Mouse (Mus musculus) adrenal gland, adult 2 months (tissue): Measurements from ENCODE around the gene Zfp706. TPM values are rescaled to one million over a fixed set of nuclear protein-coding genes. Genes with fewer than 3 reads are reported as not detected.

Experiments used
- DNase-seq: peaks from one replicate; pipeline ENCODE4 v3.0.0; 2021
- long read RNA-seq: library from polyadenylated mRNA; stranded (forward); transcript quantifications from one replicate; pipeline ENCODE4 v2.0.0, GENCODE M21; 2021
- polyA plus RNA-seq: library from polyadenylated mRNA; depleted of rRNA; stranded (reverse); fragments of >200 nt; gene quantifications from 2 replicates; pipeline ENCODE4 v1.2.3, GENCODE M21; 2012; rRNA removed
- total RNA-seq, 2 experiments: library from RNA; stranded (reverse); gene quantifications; 2 replicates each; pipeline ENCODE4 v1.2.3; 2021

Gene Zfp706
- total RNA-seq = 100 to 1,000 TPM; 216 to 247 TPM
- polyA plus RNA-seq = 26.2 and 46.3 TPM in 2 replicates
- long read RNA-seq, full-length matches to known transcripts = 234 of 238 reads
- long read RNA-seq, partial matches to known transcripts = 1 of 238 reads
- long read RNA-seq, other reads (novel, unspliced or antisense) = 3 of 238 reads

- peak; percentile 99 for DNase-seq
Observed at GRCm38 (mm10) chr15:37007233-37007958, at the start of gene Zfp706. TSS of gene Zfp706 (minus strand) at chr15:37007773.

GRCm38 (mm10) chr15:37054582-37054981 is 47.0 kb upstream of the Zfp706 start:
- no peak for DNase-seq

- DNase-seq = no peak
Observed at GRCm38 (mm10) chr15:37053085-37053762, 45.7 kb upstream of the Zfp706 start.

GRCm38 (mm10) chr15:37047403-37047802 is 39.8 kb upstream of the Zfp706 start:
- DNase-seq = no peak

DNA sequence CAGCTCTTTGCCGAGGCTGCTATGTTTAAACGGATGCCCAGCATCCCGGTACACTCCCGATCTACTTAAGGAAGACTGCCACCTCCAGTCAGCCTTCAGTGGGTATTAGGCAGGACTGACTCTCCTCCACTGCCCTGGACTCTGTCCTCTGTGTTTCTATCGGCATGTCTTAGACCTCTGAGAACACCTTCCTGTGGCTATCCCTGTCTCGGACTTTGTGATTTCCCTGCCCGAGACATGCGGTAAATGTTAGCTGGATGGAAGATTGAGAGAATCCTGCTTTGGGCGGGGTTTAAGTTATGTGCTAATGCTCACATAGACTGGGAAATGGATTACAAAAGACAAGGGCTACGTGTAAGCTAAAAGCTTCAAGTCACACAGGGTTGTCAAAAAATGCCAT is 39.0 kb upstream of the Zfp706 start:
- no peak for DNase-seq

DNA sequence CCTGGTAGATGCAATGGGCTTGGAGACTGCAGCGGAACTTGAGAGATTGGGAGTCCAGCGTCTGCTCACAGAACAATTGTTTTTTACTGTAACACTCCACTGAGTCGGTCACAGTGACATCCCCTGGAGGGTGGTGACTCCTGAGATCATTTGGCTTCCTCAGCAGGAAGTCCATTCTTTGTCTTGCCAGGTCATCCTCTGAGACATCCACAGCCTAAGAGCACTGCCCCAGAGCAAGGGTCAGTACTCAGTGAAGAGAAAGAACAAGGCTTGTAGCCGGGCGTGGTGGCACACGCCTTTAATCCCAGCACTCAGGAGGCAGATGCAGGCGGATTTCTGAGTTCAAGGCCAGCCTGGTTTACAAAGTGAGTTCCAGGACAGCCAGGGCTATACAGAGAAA is 38.6 kb upstream of the Zfp706 start:
- DNase-seq = no peak

- DNase-seq = no peak
Observed at GRCm38 (mm10) chr15:37045456-37045855, 37.9 kb upstream of the Zfp706 start.

DNA sequence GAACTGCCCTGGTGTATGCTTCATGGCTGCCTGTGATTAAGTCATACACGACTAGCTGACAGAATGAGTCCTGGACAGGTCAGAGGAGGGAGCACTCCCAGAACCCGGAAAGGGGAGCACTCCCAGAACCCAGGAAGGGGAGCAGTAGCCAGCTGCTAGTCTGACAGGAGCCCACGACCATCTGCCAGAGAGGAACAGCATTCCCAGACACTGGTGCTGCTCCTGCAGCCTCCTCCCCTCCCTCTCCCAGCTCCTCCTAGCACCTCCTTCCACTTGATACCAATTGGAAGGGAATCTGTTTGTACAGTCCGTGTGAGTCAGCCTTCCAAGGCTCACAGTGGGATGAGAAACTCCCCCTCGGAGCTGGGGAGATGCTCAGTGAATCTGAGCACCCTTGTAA is 35.0 kb upstream of the Zfp706 start:
- DNase-seq = no peak

- DNase-seq = peak; percentile 45
Observed at GRCm38 (mm10) chr15:37041214-37041613, 33.6 kb upstream of the Zfp706 start.

GRCm38 (mm10) chr15:37038666-37039065 is 31.1 kb upstream of the Zfp706 start:
- DNase-seq = no peak

- no peak for DNase-seq
Observed at GRCm38 (mm10) chr15:37037704-37038103, 30.1 kb upstream of the Zfp706 start.

DNA sequence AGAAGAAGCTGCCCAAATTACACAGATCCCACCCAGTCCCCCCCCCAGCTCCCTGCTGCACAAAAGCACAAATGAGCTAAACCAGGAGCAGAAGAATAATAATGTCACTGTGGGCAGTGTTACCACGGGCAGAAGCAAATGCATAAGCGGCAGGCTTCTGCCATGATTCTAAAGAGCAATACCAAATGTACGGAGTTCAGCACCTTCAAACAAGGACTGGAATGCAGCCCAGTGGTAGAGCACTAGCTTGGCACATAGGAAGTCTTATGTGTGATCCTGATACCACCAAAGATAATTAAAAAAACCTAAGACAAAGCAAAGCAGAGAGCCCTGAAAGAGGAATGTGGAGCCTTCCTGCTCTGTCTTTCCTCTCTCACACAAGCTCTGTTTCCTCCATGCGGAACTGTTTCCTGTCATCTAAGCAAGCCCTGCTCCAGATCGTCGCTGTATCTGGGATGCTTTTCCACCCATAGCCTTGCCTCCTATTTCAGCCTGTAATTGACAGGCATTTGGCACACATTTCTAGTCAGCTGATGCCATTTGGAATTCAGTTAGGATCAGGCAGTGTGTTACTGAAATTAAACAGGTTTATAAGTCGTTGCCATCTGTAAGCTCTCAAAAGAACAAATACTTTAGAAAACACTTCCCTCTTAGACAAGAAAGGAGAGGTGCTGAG is 29.0 kb upstream of the Zfp706 start:
- DNase-seq = no peak

- DNase-seq = no peak
Observed at GRCm38 (mm10) chr15:37034155-37034554, 26.6 kb upstream of the Zfp706 start.

- no peak for DNase-seq
Observed at GRCm38 (mm10) chr15:37033431-37033830, 25.9 kb upstream of the Zfp706 start.

- DNase-seq = no peak
Observed at GRCm38 (mm10) chr15:37031334-37032150, 24.0 kb upstream of the Zfp706 start.

DNA sequence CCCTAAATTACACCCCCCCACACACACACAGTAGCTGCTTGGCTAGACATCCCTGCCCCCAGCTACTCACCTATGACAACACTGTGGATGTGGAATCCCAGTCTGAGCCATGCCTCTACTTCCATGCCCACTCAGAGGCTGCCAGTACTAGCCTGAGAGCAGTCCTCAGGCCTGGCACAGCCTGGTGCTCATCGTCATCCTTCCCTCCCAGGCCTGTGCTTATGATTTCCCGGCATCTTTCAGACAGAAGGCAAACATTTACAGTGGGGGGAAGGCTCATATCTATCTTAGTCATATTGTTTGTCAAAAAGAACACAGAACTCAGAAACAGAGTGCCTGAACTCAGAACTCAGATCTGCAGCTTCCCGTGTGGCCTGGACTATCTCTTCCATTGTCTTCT is 23.4 kb upstream of the Zfp706 start:
- no peak for DNase-seq

DNA sequence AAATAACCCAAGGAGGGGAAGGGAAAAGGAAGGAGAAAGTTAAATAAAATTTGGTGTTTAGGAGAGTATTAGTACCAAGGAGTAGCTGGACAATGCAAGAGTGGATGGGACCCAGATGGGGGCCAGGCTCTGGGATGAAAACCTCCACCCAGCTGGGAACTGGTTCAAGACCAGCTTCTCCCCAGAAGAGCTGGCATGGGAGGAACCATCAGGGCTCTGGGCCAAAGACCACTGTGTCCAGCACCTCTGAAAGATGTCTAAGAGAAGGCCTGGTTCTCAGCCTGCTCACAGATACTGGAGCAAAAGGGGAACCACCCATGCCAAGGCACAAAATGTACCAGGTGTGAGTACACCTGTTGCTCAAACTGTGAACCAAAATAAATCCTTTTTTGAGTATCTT is 20.4 kb upstream of the Zfp706 start:
- DNase-seq = no peak

- no peak for DNase-seq
Observed at GRCm38 (mm10) chr15:37026458-37026857, 18.9 kb upstream of the Zfp706 start.

GRCm38 (mm10) chr15:37020581-37021245 is 13.1 kb upstream of the Zfp706 start:
- DNase-seq = no peak

DNA sequence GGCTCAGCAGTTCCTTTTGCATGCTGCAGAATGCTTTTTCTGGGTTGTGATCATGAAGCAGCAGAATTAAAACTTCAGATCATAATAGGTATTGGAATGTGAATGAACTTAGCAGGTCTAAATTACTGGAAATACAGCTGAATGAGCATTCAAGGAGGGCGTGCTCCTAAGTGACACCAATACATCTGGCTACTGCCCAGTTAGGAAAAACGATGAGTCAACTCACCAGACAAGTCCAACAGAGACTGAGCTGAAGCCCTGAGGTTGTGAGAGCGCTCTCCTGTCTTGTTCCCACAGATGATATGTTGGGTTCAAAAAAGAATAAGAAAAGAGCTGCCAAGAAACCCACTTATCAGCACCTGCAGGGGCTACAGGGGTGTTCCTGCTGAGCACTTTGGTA is 11.9 kb upstream of the Zfp706 start:
- peak; percentile 32 for DNase-seq

GRCm38 (mm10) chr15:37011897-37012296 is 4.3 kb upstream of the Zfp706 start:
- no peak for DNase-seq
